Mouse (Mus musculus): ENCODE data around the gene Tada3.
A peak's percentile ranks its signal among the peaks of the same experiment; 100 is the strongest.

Gene Tada3

GRCm38 (mm10) chr6:113377496-113378385 is at the start of gene Tada3, which contains the start of gene Arpc4:
TSS of gene Tada3 (minus strand) at chr6:113377883.
TSS of gene Arpc4 (plus strand) at chr6:113378115.
- DNase-seq (ENCODE audit: low read depth, low spot score), result peak; percentile 95

DNA sequence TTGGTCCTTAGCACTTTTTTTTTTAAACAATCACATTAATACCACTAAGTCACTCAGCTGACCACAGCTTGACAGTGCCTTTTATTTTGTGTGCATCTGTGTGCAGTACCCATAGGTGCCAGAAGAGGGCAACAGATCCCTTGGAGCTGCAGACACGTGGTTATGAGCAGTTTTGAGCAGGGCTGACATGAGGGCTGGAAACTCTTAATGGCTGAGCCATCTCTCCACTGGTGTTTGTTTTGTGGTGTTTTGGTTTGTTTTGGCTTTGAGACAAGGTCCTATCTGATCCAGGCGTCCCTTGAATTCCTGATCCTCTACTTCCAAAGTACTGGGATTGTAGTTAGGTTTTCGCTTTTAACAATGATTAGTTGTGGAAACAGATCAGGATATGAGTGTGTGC is 49.7 kb upstream of the Tada3 start:
- peak; percentile 74 for DNase-seq (ENCODE audit: low read depth, low spot score)

- DNase-seq (ENCODE audit: low read depth, low spot score), result no peak
Measured at GRCm38 (mm10) chr6:113426696-113427095, 49.0 kb upstream of the Tada3 start.

- no peak for DNase-seq (ENCODE audit: low read depth, low spot score)
Measured at GRCm38 (mm10) chr6:113424187-113424586, 46.5 kb upstream of the Tada3 start.

DNA sequence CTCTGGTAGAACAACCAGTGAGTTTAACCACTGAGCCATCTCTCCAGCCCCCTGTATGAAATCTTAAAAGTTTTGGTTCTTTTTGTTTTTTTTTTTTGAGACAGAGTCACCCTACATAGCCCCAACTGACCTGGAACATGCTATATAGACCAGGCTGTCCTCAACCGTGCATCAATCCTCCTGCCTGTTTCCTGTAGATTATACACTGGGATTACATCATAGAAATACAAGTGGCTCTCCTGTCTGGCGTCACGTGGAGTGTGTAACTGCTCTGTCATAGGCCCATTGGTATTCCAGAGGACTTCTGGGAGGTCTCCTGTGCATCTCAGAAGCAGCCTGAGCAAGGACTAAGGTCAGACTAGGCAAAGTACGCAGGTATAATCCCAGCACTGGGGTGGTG is 45.3 kb upstream of the Tada3 start:
- no peak for DNase-seq (ENCODE audit: low read depth, low spot score)

- DNase-seq (ENCODE audit: low read depth, low spot score), result peak; percentile 99
Measured at GRCm38 (mm10) chr6:113419199-113419587, 41.5 kb upstream of the Tada3 start, which contains the start of gene Rpusd3. TSS of gene Rpusd3 (minus strand) at chr6:113419340.

- no peak for DNase-seq (ENCODE audit: low read depth, low spot score)
Measured at GRCm38 (mm10) chr6:113418441-113419198, 40.9 kb upstream of the Tada3 start.

DNA sequence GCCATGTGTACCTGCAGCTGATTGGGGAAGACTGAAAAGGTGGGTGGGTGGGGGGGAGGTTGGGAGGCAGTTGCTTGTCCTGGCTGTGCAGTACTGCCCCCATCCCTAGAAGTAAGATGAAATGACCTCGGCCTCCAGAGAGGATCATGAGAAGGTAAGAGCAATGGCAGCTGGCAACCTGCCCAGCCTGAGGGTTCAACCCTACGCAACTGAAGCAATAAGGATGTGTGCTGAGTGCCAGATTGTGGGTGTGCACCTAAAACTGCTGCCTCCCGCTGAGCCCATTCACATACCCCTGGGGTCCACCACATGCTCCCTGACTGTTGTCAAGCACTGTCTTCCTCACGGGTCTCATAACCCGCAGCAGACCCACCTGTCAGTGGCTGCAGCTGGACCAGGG is 38.7 kb upstream of the Tada3 start:
- DNase-seq (ENCODE audit: low read depth, low spot score), result no peak

GRCm38 (mm10) chr6:113410001-113410400 is 32.3 kb upstream of the Tada3 start:
- no peak for DNase-seq (ENCODE audit: low read depth, low spot score)

DNA sequence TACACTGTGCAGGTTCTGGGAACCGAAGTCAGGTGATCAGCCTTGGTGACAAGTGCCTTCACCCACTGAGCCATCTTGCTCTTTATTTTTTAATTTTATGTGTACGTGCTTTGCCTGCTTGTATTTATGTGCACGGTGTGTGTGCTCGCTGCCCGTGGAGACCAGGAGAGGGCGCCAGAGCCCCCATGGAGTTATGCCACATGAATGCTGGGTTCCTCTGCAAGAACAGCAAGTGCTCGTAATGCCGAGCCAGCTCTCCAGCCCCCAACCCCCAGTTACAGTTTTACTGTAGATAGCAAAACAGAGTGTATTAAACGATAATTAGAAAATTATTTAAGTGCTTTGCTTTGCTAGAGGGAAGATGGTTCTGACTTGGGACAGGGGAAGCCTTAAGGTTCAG is 29.0 kb upstream of the Tada3 start:
- peak; percentile 50 for DNase-seq (ENCODE audit: low read depth, low spot score)

- no peak for DNase-seq (ENCODE audit: low read depth, low spot score)
Measured at GRCm38 (mm10) chr6:113405483-113405882, 27.8 kb upstream of the Tada3 start.

DNA sequence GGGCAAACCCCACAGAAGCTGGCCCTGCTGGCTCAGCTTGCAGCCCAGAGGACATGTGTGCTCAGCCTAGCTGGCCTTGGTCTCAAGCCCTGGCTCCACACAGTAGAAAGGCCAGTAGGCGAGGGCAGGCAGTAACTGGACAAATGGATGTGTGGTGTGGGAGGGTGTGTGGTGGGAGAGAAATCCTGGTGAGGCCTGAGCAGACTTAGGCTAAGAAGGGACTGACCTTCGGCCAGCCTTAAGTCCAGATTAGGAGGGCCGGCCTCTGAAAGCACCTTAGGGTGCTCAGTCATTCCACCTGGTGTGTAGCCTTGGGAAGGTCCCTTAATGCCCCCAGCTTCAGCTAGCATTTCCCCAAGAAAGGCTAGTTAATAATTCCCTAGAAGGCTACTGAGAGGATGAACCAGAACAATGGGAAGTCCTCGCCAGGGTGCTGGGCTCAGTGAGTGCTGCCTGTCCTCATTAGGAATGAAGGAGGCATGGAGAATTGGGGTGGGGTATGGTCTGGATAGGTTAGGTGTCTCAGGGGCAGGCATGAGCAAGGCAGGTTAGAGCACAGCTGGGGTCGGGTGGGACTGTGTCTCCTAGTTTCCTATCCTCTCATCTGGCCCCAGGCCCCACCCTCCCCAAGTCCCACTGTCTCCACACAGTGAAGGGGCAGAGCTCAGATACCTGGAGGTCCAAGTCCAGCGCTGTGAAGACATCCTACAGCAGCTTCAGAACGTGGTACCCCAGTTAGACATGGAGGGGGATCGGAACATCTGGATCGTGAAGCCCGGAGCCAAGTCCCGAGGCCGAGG is 27.2 kb upstream of the Tada3 start:
- no peak for DNase-seq (ENCODE audit: low read depth, low spot score)

GRCm38 (mm10) chr6:113402094-113402493 is 24.4 kb upstream of the Tada3 start:
- DNase-seq (ENCODE audit: low read depth, low spot score), result no peak

DNA sequence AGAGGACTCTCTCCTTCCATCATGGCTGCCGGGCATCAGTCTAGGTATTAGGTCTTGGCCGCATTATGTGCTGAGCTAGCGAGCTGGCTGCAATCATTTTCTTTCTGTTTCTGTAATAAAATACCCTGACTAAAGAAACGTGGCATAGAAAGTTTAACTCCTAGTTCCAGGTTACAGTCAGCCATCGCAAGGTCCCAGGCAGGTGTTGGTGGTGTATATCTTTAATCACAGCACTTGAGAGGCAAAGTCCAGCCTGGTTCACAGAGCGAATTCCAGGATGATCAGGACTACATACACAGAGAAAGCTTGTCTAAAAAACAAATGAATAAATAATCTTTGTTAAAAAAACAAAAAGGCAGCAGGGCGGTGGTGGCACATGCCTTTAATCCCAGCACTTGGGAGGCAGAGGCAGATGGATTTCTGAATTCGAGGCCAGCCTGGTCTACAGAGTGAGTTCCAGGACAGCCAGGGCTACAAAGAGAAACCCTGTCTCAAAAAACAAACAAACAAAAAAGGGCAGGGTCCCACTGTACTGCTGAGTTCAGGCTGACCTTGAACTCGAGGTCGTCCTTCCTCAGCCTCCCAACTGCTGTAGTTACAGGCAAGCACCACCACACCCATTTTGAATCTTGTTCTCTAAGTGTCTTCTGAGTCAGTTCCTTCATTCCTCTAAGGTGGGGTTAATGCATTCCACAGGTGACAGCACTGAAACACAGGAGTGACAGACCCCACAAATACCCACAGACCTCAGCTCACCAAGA is 18.8 kb upstream of the Tada3 start:
- no peak for DNase-seq (ENCODE audit: low read depth, low spot score)

DNA sequence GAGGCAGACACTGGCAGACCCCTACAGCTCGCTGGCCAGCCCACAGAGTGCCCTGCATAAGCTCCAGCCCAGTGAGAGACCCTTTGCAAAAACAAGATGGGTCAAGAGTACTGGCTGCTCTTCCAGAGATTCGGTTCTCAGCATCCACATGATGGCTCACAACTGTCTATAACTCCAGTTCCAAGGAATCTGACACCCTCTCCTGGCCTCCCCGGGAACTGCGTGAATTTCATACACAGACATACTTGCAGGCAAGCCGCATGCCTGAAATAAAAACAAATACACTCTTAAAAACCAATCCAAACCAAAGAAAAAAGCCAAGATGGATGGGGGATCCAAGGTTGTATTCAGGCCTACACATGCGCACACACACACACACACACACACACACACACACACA is 17.8 kb upstream of the Tada3 start:
- no peak for DNase-seq (ENCODE audit: low read depth, low spot score)

- no peak for DNase-seq (ENCODE audit: low read depth, low spot score)
Measured at GRCm38 (mm10) chr6:113394811-113395210, 17.1 kb upstream of the Tada3 start.

GRCm38 (mm10) chr6:113393951-113394350 is 16.3 kb upstream of the Tada3 start:
- no peak for DNase-seq (ENCODE audit: low read depth, low spot score)

- no peak for DNase-seq (ENCODE audit: low read depth, low spot score)
Measured at GRCm38 (mm10) chr6:113392387-113393071, 14.8 kb upstream of the Tada3 start.

DNA sequence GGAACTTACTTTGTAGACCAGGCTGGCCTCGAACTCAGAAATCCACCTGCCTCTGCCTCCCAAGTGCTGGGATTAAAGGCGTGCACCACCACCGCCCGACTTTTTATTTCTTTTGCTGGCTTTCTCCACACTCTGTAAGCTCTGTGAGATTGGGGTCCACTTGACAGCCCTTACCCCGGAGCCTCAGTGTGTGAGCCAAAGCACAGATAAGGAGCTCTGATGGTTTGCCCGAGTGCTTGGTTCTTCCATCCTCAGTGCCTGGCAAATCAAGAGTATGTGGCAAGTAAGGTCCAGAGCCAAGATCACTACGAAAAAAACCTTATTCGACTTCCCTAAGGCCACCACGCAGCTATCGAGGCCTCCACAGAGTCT is 14.3 kb upstream of the Tada3 start:
- no peak for DNase-seq (ENCODE audit: low read depth, low spot score)

GRCm38 (mm10) chr6:113390715-113391114 is 13.0 kb upstream of the Tada3 start:
- no peak for DNase-seq (ENCODE audit: low read depth, low spot score)

GRCm38 (mm10) chr6:113388960-113389359 is 11.3 kb upstream of the Tada3 start, which contains the start of gene Ttll3:
TSS of gene Ttll3 (plus strand) at chr6:113389260.
- DNase-seq (ENCODE audit: low read depth, low spot score), result no peak

Measured in WW6 (cell line).